Mouse (Mus musculus) urinary bladder, postnatal 25 days (tissue): ENCODE data around the gene Hibadh.

Experiments used
- DNase-seq: peaks from one replicate; pipeline ENCODE4 v3.0.0; 2022; ENCODE audit warnings: low spot score

The Hibadh gene

DNA sequence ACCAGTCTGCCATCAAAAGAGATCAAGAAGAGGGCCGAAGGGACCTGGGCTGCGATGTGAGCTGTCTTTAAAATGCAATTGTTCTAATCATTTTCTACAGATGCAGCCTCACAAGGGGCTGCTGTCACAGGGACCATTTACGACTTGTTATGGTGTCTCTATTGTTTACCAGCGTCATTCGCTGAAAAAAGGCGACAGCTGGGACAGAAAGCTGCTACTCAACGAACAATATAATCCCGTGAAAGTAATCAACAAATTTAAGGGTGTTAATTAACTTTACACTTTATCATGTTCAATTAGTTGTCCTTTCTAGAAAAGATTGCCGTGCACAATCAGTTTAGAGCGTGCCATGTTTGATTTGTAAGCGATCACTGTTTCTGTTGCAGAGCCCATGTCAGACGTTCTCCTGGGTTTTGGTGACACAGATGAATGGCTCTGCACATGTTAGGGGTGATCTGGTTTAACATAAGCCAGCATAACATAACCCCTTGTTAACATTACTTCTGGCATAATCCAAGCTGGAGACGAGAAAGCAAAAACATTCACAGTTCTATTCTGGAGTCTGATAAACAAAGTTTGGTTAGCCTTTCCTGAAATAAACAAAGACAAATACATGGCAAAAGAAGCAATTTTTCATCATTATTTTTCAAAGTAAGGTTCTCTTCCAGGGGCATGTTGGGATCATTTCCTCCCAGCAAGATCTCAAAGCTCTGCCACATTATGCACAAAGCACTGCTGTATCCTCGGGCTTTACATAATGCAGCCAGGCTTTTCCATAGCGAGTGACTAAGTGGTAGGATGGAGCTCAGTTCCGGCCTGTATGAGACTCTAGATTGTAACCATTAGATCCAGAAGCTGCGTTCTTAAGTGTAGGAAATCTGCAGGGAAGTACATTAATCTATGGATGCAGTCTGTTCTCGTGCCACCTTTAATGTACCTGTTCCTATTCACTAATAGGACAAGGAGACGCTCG is 72.6 kb downstream of the Hibadh start:
- no peak for DNase-seq

DNA sequence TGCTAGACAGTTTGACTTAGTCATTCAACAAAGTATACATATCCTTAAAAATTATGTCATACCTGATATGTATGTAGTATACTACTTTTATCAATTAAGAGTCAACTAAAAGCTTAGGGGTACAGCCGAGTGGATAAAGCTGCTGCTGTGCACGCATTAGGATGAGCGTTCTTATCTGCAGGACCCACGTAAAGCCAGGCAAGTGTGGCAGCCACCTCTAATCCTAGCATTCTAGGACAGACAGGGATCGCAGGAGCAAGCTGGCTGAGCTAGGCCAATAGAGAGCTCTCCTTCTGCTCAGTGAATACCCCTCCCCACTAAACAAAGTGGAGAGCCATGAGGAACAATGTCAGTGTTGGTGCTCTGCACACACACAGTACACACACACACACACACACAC is 75.0 kb downstream of the Hibadh start:
- DNase-seq: no peak

DNA sequence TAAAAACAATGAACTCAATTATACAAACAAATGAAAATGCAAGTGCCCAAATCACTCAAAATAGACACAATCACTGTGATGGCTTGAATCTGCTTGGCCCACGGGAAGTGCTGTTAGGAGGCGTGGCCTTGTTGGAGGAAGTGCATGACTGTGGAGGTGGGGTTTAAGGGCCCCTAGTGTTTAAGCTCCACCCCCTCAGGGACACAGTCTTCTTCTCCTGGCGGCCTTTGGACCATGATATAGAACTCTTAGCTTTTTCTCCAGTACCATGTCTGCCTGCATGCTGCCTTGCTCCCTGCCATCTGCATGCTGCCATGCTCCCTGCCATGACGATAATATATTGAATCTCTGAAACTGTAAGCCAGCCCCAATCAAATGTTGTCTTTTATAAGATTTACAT is 77.2 kb downstream of the Hibadh start:
- no peak for DNase-seq

DNA sequence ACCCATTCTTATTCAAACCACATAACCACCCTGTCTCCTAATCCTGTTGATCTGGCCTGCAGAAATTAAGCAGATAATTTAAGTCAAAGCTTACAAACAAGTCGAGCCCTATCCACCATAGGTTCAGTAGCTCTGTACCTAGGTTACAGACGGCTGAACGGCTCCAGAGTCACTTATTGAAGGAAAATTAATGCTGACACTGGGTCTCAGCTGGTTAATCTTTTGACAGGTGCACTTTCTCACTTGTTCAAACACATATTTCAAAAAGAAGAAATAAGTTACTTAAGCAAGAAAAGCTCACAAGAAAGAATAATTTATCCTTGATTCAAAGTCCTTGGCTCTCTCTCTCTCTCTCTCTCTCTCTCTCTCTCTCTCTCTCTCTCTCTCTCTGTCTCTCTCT is 81.1 kb downstream of the Hibadh start:
- DNase-seq: no peak

DNA sequence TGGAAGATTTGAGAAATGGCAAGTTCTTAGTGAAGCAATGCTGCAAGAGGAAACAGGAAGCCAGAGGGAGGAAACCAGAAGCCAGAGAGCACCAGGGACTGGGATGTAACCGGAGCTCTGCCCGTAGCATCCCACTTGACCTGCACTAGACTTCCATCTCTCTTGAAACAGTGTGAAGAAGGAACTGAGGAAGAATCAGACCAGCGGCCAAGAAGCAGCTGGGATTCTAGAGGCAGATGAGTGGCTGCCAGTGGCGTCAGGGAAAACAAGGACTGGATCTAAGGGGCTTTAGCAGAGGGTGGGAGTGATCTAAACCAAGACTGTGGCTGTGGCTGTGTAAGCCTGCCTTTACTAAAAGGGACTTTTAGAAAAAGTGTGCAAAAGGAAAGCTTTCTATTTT is 95.8 kb downstream of the Hibadh start:
- no peak for DNase-seq

GRCm38 (mm10) chr6:52542464-52542863 is 97.7 kb downstream of the Hibadh start:
- no peak for DNase-seq

- no peak for DNase-seq
Observed at GRCm38 (mm10) chr6:52539911-52540310, 100.3 kb downstream of the Hibadh start.

- no peak for DNase-seq
Observed at GRCm38 (mm10) chr6:52535072-52535704, 105.0 kb downstream of the Hibadh start.

- no peak for DNase-seq
Observed at GRCm38 (mm10) chr6:52532144-52532492, 108.1 kb downstream of the Hibadh start.

- no peak for DNase-seq
Observed at GRCm38 (mm10) chr6:52531366-52532143, 108.6 kb downstream of the Hibadh start.

- no peak for DNase-seq
Observed at GRCm38 (mm10) chr6:52530861-52531260, 109.3 kb downstream of the Hibadh start.

DNA sequence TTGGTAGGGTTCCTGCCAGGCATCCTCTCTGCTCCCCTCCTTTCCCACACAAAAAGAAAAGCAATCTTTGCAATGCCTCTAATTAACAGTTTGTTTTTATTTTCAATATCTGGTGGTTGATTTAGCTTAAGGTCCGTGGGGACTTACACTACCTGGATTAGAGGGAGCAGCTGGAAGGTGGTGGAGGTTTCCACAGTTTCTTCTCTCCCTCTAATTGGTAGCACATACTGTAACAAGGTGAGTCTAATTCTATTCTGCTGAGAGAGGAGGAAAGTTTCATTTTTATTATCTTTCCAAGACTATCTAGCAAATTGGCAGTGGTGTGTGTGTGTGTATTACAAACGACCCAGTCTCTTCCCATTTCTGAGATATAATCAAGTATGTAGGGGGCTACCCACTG is 116.0 kb downstream of the Hibadh start:
- no peak for DNase-seq

DNA sequence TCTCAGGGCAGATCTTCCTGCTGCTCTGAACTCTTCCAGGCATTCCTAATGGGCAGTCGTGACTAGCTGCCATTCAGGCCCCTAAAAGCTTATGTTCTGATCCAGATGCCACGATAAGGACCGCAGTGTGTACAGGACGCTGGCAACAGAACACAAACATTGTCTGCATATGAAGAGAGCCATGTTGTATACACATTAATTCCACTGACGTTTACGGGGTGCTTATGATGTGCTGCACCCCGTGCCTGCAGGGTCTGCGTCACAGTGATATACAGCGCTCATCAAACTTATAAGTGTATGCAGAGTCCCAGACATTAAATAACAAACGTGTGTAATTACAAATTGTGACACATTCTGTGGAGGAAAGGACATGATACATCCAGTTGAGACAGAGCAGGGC is 121.5 kb downstream of the Hibadh start:
- DNase-seq: no peak

- DNase-seq: no peak
Observed at GRCm38 (mm10) chr6:52517272-52517671, 122.9 kb downstream of the Hibadh start.

DNA sequence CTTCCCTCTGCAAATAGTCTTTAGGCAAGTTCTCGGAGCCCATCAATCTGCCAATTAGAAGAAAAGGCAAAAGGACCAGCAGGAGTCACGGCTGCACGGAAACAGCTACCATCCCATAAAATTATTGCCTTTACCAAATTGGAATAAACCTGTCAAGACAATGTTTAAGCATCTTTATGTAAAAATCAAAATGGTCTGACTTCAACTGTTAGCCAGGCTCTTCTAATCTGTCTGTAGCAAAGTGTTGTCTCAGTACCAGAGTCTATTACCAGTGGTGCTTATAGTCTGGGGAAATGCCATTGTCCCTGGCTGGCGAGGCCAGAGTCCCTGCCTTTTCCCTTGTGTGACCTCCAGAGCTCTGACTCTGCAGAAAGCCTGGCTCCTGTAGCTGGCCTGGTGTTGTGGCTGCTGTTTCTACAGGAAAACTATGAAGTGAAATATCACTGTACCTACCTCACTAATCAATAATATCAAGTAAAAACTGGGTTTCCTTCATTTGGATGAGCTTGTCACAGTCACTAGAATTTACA is 126.2 kb downstream of the Hibadh start:
- DNase-seq: no peak

DNA sequence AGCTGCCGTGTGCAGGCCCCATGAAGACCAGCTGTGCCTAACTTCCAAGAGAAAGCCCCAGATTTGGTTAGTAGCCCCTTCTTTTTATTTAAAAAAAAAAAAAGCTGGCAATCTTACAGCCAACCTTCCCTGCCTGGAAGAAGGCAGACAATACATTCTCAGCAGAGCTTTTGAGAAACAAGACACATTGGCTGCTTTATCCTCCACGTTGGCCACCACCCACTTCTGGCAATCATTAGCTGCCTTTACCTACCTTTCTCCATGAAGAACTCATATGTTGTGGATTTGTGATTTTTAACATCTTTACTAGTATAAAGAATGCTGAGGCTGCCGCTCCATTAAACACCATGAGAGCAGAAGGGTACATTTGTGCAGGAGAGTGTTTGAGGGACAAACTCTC is 131.4 kb downstream of the Hibadh start:
- DNase-seq: no peak

GRCm38 (mm10) chr6:52507946-52508345 is 132.2 kb downstream of the Hibadh start:
- DNase-seq: no peak

- DNase-seq: no peak
Observed at GRCm38 (mm10) chr6:52507171-52507570, 133.0 kb downstream of the Hibadh start.

DNA sequence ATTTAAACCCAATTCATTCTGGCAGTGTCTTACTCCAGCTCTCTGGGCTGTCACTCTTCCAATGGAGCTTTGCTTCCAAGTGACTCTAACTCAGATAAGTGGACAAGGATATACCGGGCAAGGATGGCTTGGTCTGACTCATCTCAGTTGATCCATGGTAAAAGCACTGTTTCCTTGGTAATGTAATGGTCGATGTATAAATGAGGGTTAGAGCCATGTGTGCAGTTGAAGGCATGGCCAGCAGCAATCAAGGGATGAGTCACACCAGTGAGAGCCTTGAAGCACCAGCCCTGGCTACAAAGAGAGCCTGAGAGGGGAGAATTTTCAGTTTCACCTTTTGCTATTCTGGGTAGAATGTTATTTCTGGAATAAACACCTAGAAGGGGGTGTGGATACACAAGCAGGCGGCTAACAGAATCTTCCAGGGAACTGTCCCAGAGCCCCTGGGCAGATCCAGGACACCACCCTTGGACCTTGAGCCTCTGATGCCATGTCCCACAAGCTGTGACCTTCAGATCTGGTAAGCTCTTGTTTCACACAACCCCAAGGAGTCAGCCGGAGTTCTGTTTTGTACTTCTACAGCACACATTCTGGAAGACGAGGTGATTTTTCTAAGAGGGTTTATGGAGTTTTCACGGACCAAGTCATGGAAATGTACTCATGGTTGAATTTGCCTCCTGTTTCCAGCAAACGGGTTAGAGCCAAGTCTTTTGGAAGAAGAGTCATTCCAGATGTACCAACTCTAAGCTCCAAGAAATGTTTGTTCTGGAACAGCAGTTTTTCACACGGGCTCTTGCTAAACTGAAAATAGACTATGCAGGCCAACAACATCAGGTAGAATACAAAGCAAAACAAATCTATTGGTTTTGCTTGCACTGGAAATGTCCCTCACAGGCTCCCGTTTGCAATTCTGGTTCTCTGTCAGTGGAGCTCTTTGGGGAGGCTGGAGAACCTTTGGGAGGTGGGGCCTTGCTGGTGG is 134.1 kb downstream of the Hibadh start:
- no peak for DNase-seq

GRCm38 (mm10) chr6:52504676-52505460 is 135.3 kb downstream of the Hibadh start:
- no peak for DNase-seq
